Mouse (Mus musculus) C2C12 (cell line): Measurements from ENCODE around the gene Arhgef40. TPM values are rescaled to one million over a fixed set of nuclear protein-coding genes. Genes with fewer than 3 reads are reported as not detected.

Source experiments
- H3K27me3 ChIP-seq: one replicate; pipeline ENCODE4 v1.6.1; 2011; ENCODE audit not compliant: control insufficient read depth, insufficient read depth, insufficient read length
- H3K36me3 ChIP-seq: one replicate; pipeline ENCODE4 v1.6.1; 2011; ENCODE audit not compliant: control insufficient read depth, insufficient read depth
- H3K4me3 ChIP-seq: one replicate; pipeline ENCODE4 v1.5.1; 2011; ENCODE audit warnings: mild to moderate bottlenecking, control low read depth; ENCODE audit not compliant: poor library complexity, insufficient read depth, severe bottlenecking
- H3K79me2 ChIP-seq: one replicate; pipeline ENCODE4 v1.6.1; 2011; ENCODE audit not compliant: control insufficient read depth, insufficient read depth
- H3K79me3 ChIP-seq: one replicate; pipeline ENCODE4 v1.6.1; 2011; ENCODE audit warnings: low read depth, control low read depth
- H3ac ChIP-seq: one replicate; pipeline ENCODE3; 2011; ENCODE audit warnings: low read depth; ENCODE audit not compliant: control insufficient read depth, insufficient read length
- CEBPB ChIP-seq: IDR thresholded peaks from one replicate; pipeline ENCODE4 v1.6.1; 2011; ENCODE audit warnings: low read depth, mild to moderate bottlenecking, control low read depth, moderate library complexity
- CTCF ChIP-seq: IDR thresholded peaks from one replicate; pipeline ENCODE4 v1.5.1; 2011; ENCODE audit not compliant: control insufficient read depth, insufficient read depth, insufficient read length
- FOSL1 ChIP-seq: IDR thresholded peaks from one replicate; pipeline ENCODE4 v1.8.0; 2011; ENCODE audit warnings: mild to moderate bottlenecking, low read length; ENCODE audit not compliant: poor library complexity, insufficient read depth, severe bottlenecking
- MAX ChIP-seq: IDR thresholded peaks from one replicate; pipeline ENCODE4 v1.6.1; 2011; ENCODE audit warnings: mild to moderate bottlenecking, control low read depth
- MYOD1 ChIP-seq: IDR thresholded peaks from one replicate; pipeline ENCODE4 v1.6.1; 2011; ENCODE audit warnings: low read depth; ENCODE audit not compliant: control insufficient read depth, insufficient read length
- MYOG ChIP-seq: IDR thresholded peaks from one replicate; pipeline ENCODE4 v1.6.1; 2011; ENCODE audit not compliant: control insufficient read depth, insufficient read length; ENCODE audit errors: extremely low read depth
- USF1 ChIP-seq: IDR thresholded peaks from one replicate; pipeline ENCODE4 v1.6.1; 2011; ENCODE audit warnings: low read depth, mild to moderate bottlenecking, control low read depth, moderate library complexity
- polyA plus RNA-seq: library from polyadenylated mRNA; unstranded; fragments of >200 nt; fragmentation: generic; extraction: Trizol; gene quantifications from one replicate; pipeline ENCODE4 v1.2.1, GENCODE M21; 2012; ENCODE audit warnings: missing spikeins

Arhgef40 gene
- polyA plus RNA-seq, 1 experiment = 55.6 TPM

DNA sequence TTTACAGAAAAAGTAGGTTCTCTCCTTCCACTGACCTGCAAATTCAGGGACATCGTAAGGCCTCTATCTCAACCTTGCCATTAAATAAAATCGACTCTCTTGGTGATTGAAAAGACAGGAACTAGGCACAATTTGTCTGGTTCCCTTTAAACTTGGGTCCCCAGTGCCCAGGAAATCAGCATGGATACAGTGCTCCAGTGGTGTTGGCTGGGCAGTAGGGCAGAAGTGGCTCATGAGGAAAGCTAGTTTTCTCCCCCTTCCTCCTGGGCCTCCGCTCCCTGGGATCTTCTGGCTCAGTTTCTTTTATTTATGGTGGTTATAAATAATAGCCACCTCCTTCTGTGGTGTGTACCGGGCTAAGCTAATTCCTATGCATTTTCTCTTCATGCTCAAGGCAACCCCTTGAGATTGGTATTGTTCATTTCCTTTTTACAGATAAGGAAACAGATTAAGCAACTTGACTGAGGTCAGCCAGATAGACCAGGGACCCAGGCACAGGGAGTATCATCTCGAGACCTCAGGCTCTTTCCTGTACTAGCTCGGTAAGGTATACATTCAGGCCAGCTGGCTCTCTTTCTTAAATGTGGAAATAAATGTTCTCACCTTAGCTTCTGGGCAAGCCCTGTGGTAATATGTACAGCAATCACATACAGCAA is 31.1 kb downstream of the Arhgef40 start, which contains the start of gene Tmem253:
Tmem253 (plus strand) TSS at position 214 of the 656 bp plus-strand sequence.
- TF ChIP-seq FOSL1 = no peak
- TF ChIP-seq MYOG = no peak
- no peak for TF ChIP-seq CEBPB
- no peak for TF ChIP-seq CTCF
- no peak for TF ChIP-seq MAX
- TF ChIP-seq MYOD1 = no peak
- TF ChIP-seq USF1 = no peak
- Histone ChIP-seq H3K79me2 (peaks cover 34% of the 10 kb centered on the region), H3K27me3 (no peaks in the 10 kb centered on the region)

DNA sequence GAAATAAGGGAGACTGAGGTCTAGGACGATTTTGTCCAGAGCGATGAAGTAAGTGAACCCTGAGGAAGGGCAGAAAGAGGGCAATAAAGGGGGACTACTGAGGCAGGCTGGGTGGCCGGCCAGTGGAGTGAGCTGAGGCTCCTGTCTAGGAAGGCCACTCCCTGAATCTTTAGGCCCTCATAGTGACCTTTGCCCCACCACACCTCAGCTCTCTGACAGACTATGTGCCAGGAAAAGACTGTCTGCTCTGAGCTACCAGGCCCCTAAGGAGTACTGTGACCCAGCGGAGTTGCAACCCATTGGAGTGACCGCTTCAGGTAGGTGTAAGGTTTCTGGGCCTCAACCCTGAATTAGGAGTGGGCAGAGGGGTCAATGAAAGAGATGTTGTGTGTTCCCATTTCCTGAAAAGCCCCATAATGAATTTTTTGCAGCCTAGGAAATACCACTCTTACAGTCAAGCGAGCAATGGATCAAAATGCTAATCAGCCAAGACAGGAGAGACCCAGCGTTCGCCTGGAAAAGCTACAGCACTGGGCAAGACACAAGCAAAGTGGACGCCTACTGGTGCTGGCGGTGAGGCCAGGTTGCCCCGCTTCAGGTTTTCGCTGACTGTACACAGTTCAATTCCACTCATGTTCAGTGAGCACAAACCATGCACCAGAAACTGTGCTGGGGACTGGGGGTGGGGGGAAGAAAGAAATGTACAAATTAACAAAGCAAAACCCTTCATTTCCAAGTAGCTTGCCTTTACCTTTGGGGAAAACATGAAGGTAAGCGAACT is 32.3 kb downstream of the Arhgef40 start:
- no peak for TF ChIP-seq MAX
- no peak for TF ChIP-seq MYOG
- TF ChIP-seq MYOD1 = no peak
- no peak for TF ChIP-seq USF1
- H3K79me3 ChIP-seq = peaks cover 6% of the 10 kb centered on the region
- H3K27me3 ChIP-seq = no peaks in the 10 kb centered on the region
- H3K79me2 ChIP-seq = peaks cover 34% of the 10 kb centered on the region
- H3K4me3 ChIP-seq = no peak overlapping the region
- H3ac ChIP-seq = no peak overlapping the region
- H3K36me3 ChIP-seq = no peaks in the 10 kb centered on the region

More for the DNA sequence above, 31.1 kb downstream of the Arhgef40 start, which contains the start of gene Tmem253:
- Histone ChIP-seq H3K4me3 (peak within 1 kb of the TSS; percentile 40), H3ac (peak within 1 kb of the TSS; percentile 50), H3K79me3 (peaks cover 6% of the 10 kb centered on the region), H3K36me3 (no peaks in the 10 kb centered on the region)

DNA sequence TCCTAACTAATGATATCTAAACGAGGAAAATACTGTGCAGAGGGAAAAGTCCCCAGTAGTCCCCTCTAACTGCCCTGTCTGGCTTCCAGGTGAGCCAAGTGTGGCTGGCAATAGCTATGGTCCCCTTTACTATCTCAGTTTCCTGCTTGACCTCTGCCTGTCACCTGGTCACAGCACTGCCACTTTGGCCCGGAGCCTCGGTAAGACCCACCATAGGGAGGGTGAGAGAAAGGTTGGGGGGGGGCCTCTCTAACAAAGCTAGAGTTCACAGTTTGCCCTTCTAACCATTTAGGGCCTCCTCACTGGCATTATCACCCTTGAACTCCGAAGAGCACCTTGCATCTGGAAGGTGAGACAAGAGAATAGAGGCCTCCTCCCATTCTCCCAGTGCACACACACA is 33.1 kb downstream of the Arhgef40 start:
- peaks cover 6% of the 10 kb centered on the region for H3K79me3 ChIP-seq
- H3K79me2 ChIP-seq = peaks cover 34% of the 10 kb centered on the region
- H3K27me3 ChIP-seq = no peaks in the 10 kb centered on the region
- TF ChIP-seq CEBPB (no peak), CTCF (no peak), MYOG (no peak), FOSL1 (no peak), MAX (no peak), MYOD1 (no peak), USF1 (no peak)
- no peak overlapping the region for H3ac ChIP-seq
- H3K4me3 ChIP-seq = no peak overlapping the region
- no peaks in the 10 kb centered on the region for H3K36me3 ChIP-seq

DNA sequence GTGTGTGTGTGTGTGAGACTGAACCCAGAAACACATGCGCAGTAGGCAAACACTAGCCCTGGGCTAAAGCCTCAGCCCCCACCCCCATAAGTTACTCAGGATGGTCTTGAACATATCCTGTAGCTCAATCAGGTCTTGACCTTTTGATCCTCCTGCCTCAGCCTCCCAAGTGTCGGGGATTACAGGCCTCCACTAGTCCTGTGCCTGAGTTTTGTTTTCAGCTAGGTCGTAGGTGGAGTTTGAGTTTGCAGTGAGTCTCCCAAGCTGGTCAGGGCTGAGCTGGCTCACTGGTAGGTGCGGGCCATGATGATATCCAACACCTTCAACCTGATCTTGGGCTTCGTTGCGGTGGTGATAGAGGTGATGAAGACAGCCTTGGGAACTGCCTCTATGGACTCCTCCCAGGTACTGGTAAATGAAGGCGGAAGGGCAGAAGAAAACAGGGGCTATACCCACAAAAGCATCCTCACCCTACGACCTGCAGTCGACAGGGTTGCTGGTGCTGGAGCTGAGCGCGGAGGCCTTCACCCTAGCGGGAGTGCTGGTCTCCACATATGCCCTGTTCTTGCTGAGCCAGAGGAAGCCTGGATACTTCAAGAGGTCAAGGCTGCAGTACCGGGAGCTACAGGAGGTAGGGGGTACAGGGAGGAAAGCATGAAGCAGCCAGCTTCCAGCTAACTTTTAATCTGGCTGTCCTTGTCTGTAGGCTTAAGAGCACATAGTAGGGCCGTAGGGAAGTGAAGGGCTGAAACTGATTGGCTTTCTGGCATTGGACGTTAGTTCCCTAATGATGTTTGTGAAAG is 33.9 kb downstream of the Arhgef40 start:
- Histone ChIP-seq H3K36me3 (no peaks in the 10 kb centered on the region), H3K79me3 (peaks cover 6% of the 10 kb centered on the region), H3ac (no peak overlapping the region), H3K4me3 (no peak overlapping the region), H3K27me3 (no peaks in the 10 kb centered on the region), H3K79me2 (peaks cover 34% of the 10 kb centered on the region)
- TF ChIP-seq CTCF = no peak
- no peak for TF ChIP-seq MYOG
- no peak for TF ChIP-seq USF1
- TF ChIP-seq FOSL1 = no peak
- no peak for TF ChIP-seq MAX
- TF ChIP-seq CEBPB = no peak
- no peak for TF ChIP-seq MYOD1

DNA sequence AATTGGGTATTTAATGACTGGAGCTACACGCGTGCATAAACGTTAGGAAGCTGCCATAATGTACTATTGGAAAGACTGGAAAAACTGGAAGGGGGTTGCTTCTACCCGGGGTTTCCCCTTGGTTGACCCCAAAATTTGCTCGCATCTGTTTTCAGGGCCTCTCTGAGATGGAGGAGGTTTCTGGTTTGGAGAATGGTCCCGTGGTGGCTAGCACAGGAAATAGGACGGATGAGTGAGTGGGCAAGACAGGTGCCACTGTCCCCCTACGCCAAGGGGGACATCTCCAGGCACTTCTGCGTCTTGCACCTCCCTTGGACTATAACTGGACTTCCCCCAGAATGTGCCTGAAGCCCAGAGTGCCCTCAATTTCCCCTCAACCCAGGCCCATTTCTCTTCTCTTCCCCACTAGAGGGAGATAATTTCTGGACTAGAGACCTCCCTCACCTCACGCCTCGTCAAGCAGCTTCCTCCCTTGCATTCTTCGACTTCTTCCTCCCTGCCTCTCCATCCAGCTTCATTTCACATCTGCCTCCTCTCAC is 34.6 kb downstream of the Arhgef40 start:
- Histone ChIP-seq H3K79me3 (peaks cover 6% of the 10 kb centered on the region), H3ac (peak overlapping the region; percentile 70), H3K36me3 (no peaks in the 10 kb centered on the region), H3K79me2 (peaks cover 34% of the 10 kb centered on the region), H3K4me3 (peak overlapping the region; percentile 56), H3K27me3 (no peaks in the 10 kb centered on the region)
- no peak for TF ChIP-seq FOSL1
- peak; percentile 26 for TF ChIP-seq MYOD1
